Mouse (Mus musculus): ENCODE measurements around the gene Pgm2l1. TPM values are rescaled to one million over a fixed set of nuclear protein-coding genes. Genes with fewer than 3 reads are reported as not detected.
"Not testable (repeated sequence)": the region's sequence is repeated elsewhere in the genome, so short reads cannot be mapped to it uniquely, and the experiment has no call there.

Gene Pgm2l1
- polyA plus RNA-seq, 1 experiment from 2014 or later = 1.8 TPM

DNA sequence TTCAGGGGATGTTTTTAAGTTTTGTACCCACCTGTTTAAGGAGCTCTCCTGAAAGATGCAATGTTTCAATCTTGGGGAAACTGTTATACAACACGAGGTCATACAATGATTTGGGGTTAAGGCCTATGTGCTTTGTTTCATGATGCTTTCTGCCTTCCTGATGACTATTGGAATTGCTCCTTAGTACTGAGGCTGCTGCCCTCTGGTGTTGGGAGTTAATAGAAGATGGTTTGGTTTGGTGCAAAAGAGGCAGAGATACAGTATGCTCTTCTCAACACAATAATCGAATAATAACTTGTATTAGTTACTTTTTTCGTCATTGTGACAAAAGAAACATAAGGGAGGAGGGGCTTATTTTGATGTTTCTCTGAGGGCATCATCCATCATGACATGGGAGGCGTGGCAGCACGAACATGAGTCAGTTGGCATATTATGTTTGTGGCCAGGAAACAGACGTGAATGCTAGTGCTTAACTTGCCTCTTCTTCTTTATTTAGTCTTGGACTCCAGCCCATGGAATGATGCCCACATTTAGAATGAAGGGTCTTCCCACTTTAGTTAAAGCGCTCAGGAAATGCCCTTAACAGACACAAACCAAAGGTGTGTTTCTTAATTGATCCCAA, 7.2 kb downstream of the Pgm2l1 start:
- no peaks in the 10 kb centered on the region for H3K27me3 ChIP-seq (ENCODE audit: control insufficient read depth, insufficient read depth, low read depth, low read length)
- H3K9ac ChIP-seq (ENCODE audit: low read depth, low read length) = peak overlapping the region; percentile 3; the same call in 1 of the 2 replicates
- H3K27ac ChIP-seq (ENCODE audit: low read length) = peak overlapping the region; percentile 31; the same call in 1 of the 2 replicates
- H3K9me3 ChIP-seq (replicated peaks; ENCODE audit: control insufficient read depth, low read length) = no peaks in the 10 kb centered on the region
- no peak overlapping the region for H3K4me2 ChIP-seq (ENCODE audit: low read depth, low read length)
- ATAC-seq (ENCODE audit: low read depth) = 0 out of 2 replicates have a peak, but pooled peaks have one; percentile 41
- no peak overlapping the region for H3K4me3 ChIP-seq (ENCODE audit: low read depth, low read length)
- H3K4me1 ChIP-seq (ENCODE audit: control insufficient read depth, low read depth, low read length) = peaks cover 7% of the 10 kb centered on the region
- H3K36me3 ChIP-seq (ENCODE audit: control insufficient read depth, insufficient read depth) = no peaks in the 10 kb centered on the region
- 53% methylated on average over 7 of the region's 7 CpGs for WGBS (ENCODE audit: insufficient replicate concordance)

GRCm38 (mm10) chr7:100238271-100238670, 11.1 kb downstream of the Pgm2l1 start:
- H3K27ac ChIP-seq (ENCODE audit: low read length) = no peak overlapping the region
- H3K4me3 ChIP-seq (ENCODE audit: low read depth, low read length) = no peak overlapping the region
- ATAC-seq (ENCODE audit: low read depth) = no peak
- H3K4me2 ChIP-seq (ENCODE audit: low read depth, low read length) = no peak overlapping the region
- 62% methylated on average over 1 of the region's 1 CpGs for WGBS (ENCODE audit: insufficient replicate concordance)
- H3K9me3 ChIP-seq (replicated peaks; ENCODE audit: control insufficient read depth, low read length) = no peaks in the 10 kb centered on the region
- no peaks in the 10 kb centered on the region for H3K27me3 ChIP-seq (ENCODE audit: control insufficient read depth, insufficient read depth, low read depth, low read length)
- no peak overlapping the region for H3K9ac ChIP-seq (ENCODE audit: low read depth, low read length)
- H3K36me3 ChIP-seq (ENCODE audit: control insufficient read depth, insufficient read depth) = no peaks in the 10 kb centered on the region
- peaks cover 7% of the 10 kb centered on the region for H3K4me1 ChIP-seq (ENCODE audit: control insufficient read depth, low read depth, low read length)

DNA sequence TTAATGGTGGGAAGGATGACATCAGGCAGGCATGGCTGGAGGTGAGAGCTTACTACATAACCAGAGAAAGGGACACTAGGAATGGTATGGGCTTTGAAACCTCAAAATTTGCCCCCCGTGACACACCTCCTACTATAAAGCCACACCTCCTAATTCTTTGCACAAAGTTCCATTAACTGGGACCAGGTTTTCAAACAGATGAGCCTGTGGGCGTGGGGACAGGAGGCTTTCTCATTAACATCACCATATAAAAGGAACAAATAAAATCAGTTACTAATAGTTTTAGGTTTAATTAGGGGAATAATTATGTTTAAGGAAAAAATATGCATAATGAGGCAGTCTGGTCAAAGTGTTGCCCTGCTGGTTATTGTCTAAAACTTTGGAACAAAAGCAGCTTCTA, 13.4 kb downstream of the Pgm2l1 start:
- Histone ChIP-seq H3K27ac (ENCODE audit: low read length) (no peak overlapping the region), H3K27me3 (ENCODE audit: control insufficient read depth, insufficient read depth, low read depth, low read length) (no peaks in the 10 kb centered on the region), H3K9me3 (replicated peaks; ENCODE audit: control insufficient read depth, low read length) (no peaks in the 10 kb centered on the region), H3K4me2 (ENCODE audit: low read depth, low read length) (no peak overlapping the region), H3K4me1 (ENCODE audit: control insufficient read depth, low read depth, low read length) (no peaks in the 10 kb centered on the region), H3K4me3 (ENCODE audit: low read depth, low read length) (no peak overlapping the region), H3K36me3 (ENCODE audit: control insufficient read depth, insufficient read depth) (no peaks in the 10 kb centered on the region), H3K9ac (ENCODE audit: low read depth, low read length) (no peak overlapping the region)
- ATAC-seq (ENCODE audit: low read depth) = no peak
- 72% methylated on average over 2 of the region's 2 CpGs for WGBS (ENCODE audit: insufficient replicate concordance)

DNA sequence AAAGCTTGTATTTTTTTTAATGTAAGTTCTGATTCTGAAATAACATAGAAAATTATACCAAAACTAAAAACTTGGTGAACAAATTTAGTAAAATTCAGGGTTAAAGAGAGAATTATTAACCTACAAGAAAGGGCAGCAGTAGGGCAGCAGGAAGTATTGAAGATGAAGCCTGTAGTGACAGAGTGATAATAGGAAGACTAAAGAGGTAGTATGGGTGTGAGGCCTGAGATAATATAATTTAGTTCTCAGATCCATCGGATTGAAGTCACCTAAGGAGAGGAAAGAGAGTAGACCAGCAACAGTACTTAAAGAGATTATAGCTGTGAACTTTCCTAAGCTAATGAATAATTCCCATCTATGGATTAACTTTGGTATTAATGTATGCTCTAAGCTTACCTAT, 15.8 kb downstream of the Pgm2l1 start:
- no peaks in the 10 kb centered on the region for H3K36me3 ChIP-seq (ENCODE audit: control insufficient read depth, insufficient read depth)
- no peaks in the 10 kb centered on the region for H3K9me3 ChIP-seq (replicated peaks; ENCODE audit: control insufficient read depth, low read length)
- no peak for ATAC-seq (ENCODE audit: low read depth)
- 59% methylated on average over 1 of the region's 1 CpGs for WGBS (ENCODE audit: insufficient replicate concordance)
- no peaks in the 10 kb centered on the region for H3K27me3 ChIP-seq (ENCODE audit: control insufficient read depth, insufficient read depth, low read depth, low read length)
- H3K9ac ChIP-seq (ENCODE audit: low read depth, low read length) = no peak overlapping the region
- H3K4me2 ChIP-seq (ENCODE audit: low read depth, low read length) = no peak overlapping the region
- H3K4me3 ChIP-seq (ENCODE audit: low read depth, low read length) = no peak overlapping the region
- no peak overlapping the region for H3K27ac ChIP-seq (ENCODE audit: low read length)
- H3K4me1 ChIP-seq (ENCODE audit: control insufficient read depth, low read depth, low read length) = no peaks in the 10 kb centered on the region

DNA sequence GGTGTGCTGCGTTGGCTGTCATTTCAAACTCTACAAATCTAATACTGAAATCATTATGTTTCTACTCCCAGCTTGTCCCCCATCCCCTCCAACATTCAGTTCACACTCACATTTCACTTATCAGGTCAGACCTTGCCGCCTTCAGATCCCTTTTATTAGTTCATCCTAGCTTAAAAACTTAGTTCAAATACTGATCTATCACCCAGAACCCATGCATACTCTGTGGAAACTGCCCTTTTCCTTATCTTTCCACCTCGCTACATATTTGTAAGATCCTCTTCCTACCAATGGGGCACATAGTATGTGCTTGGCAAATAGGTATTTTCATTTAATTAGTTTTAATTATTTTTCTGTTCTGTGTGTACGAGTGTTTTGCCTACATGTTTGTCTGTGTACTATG, 17.0 kb downstream of the Pgm2l1 start:
- no peak overlapping the region for H3K9ac ChIP-seq (ENCODE audit: low read depth, low read length)
- no peak overlapping the region for H3K27ac ChIP-seq (ENCODE audit: low read length)
- H3K4me2 ChIP-seq (ENCODE audit: low read depth, low read length) = no peak overlapping the region
- H3K27me3 ChIP-seq (ENCODE audit: control insufficient read depth, insufficient read depth, low read depth, low read length) = no peaks in the 10 kb centered on the region
- no peak overlapping the region for H3K4me3 ChIP-seq (ENCODE audit: low read depth, low read length)
- H3K36me3 ChIP-seq (ENCODE audit: control insufficient read depth, insufficient read depth) = no peaks in the 10 kb centered on the region
- H3K4me1 ChIP-seq (ENCODE audit: control insufficient read depth, low read depth, low read length) = no peaks in the 10 kb centered on the region
- no peak for ATAC-seq (ENCODE audit: low read depth)
- WGBS (ENCODE audit: insufficient replicate concordance) = 65% methylated on average over 4 of the region's 4 CpGs
- no peaks in the 10 kb centered on the region for H3K9me3 ChIP-seq (replicated peaks; ENCODE audit: control insufficient read depth, low read length)

- Histone ChIP-seq H3K4me1 (ENCODE audit: control insufficient read depth, low read depth, low read length) (no peaks in the 10 kb centered on the region), H3K9ac (ENCODE audit: low read depth, low read length) (no peak overlapping the region), H3K27me3 (ENCODE audit: control insufficient read depth, insufficient read depth, low read depth, low read length) (no peaks in the 10 kb centered on the region), H3K4me2 (ENCODE audit: low read depth, low read length) (no peak overlapping the region), H3K36me3 (ENCODE audit: control insufficient read depth, insufficient read depth) (no peaks in the 10 kb centered on the region), H3K27ac (ENCODE audit: low read length) (no peak overlapping the region), H3K4me3 (ENCODE audit: low read depth, low read length) (no peak overlapping the region), H3K9me3 (replicated peaks; ENCODE audit: control insufficient read depth, low read length) (no peaks in the 10 kb centered on the region)
- ATAC-seq (ENCODE audit: low read depth) = no peak
- 85% methylated on average over 3 of the region's 3 CpGs for WGBS (ENCODE audit: insufficient replicate concordance)
These were observed 18.0 kb downstream of the Pgm2l1 start for GRCm38 (mm10) chr7:100245176-100245575.

DNA sequence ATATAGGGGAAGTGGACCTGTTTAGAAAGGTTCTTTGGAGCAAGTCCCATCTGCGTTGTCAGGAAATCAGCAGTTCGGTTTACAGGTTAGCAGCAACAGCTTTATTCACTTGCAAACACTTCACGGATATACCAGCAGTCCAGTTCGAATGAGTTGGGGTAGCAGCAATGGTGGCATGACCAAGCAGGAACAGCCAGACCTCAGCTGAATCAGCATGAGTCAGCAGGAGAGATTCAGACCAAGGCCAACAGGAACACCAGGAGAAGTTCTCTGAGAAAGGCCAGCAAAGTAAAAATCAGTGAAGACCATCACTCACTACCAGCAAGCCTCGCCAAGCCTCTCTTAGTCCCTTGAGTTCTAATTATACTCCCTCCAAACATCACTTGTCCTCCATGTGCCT, 23.5 kb downstream of the Pgm2l1 start:
- no peaks in the 10 kb centered on the region for H3K9me3 ChIP-seq (replicated peaks; ENCODE audit: control insufficient read depth, low read length)
- ATAC-seq (ENCODE audit: low read depth) = 0 out of 2 replicates have a peak, but pooled peaks have one; percentile 37
- H3K4me3 ChIP-seq (ENCODE audit: low read depth, low read length) = no peak overlapping the region
- no peaks in the 10 kb centered on the region for H3K27me3 ChIP-seq (ENCODE audit: control insufficient read depth, insufficient read depth, low read depth, low read length)
- 81% methylated on average over 5 of the region's 5 CpGs for WGBS (ENCODE audit: insufficient replicate concordance)
- peaks cover 6% of the 10 kb centered on the region; the same call in 1 of the 2 replicates for H3K36me3 ChIP-seq (ENCODE audit: control insufficient read depth, insufficient read depth)
- no peak overlapping the region for H3K9ac ChIP-seq (ENCODE audit: low read depth, low read length)
- no peak overlapping the region for H3K27ac ChIP-seq (ENCODE audit: low read length)
- H3K4me1 ChIP-seq (ENCODE audit: control insufficient read depth, low read depth, low read length) = peaks cover 7% of the 10 kb centered on the region
- no peak overlapping the region for H3K4me2 ChIP-seq (ENCODE audit: low read depth, low read length)

GRCm38 (mm10) chr7:100262350-100262749, 35.2 kb downstream of the Pgm2l1 start:
- Histone ChIP-seq H3K9me3 (replicated peaks; ENCODE audit: control insufficient read depth, low read length) (no peaks in the 10 kb centered on the region), H3K36me3 (ENCODE audit: control insufficient read depth, insufficient read depth) (no peaks in the 10 kb centered on the region)

GRCm38 (mm10) chr7:100264934-100265333, 37.7 kb downstream of the Pgm2l1 start:
- H3K9ac ChIP-seq (ENCODE audit: low read depth, low read length); H3K27me3 ChIP-seq (ENCODE audit: control insufficient read depth, insufficient read depth, low read depth, low read length); ATAC-seq (ENCODE audit: low read depth); H3K27ac ChIP-seq (ENCODE audit: low read length); H3K4me2 ChIP-seq (ENCODE audit: low read depth, low read length); H3K4me3 ChIP-seq (ENCODE audit: low read depth, low read length); H3K36me3 ChIP-seq (ENCODE audit: control insufficient read depth, insufficient read depth); H3K4me1 ChIP-seq (ENCODE audit: control insufficient read depth, low read depth, low read length); H3K9me3 ChIP-seq (replicated peaks; ENCODE audit: control insufficient read depth, low read length): not testable (repeated sequence)
- 67% methylated on average over 17 of the region's 17 CpGs for WGBS (ENCODE audit: insufficient replicate concordance)

More at GRCm38 (mm10) chr7:100262350-100262749, 35.2 kb downstream of the Pgm2l1 start:
- Histone ChIP-seq H3K4me2 (ENCODE audit: low read depth, low read length) (no peak overlapping the region), H3K4me1 (ENCODE audit: control insufficient read depth, low read depth, low read length) (no peaks in the 10 kb centered on the region), H3K4me3 (ENCODE audit: low read depth, low read length) (no peak overlapping the region), H3K27me3 (ENCODE audit: control insufficient read depth, insufficient read depth, low read depth, low read length) (no peaks in the 10 kb centered on the region), H3K27ac (ENCODE audit: low read length) (no peak overlapping the region), H3K9ac (ENCODE audit: low read depth, low read length) (no peak overlapping the region)
- ATAC-seq (ENCODE audit: low read depth) = no peak
- WGBS (ENCODE audit: insufficient replicate concordance) = 80% methylated on average over 3 of the region's 3 CpGs
